Mouse (Mus musculus): ENCODE measurements around the gene Cmbl. TPM values are rescaled to one million over a fixed set of nuclear protein-coding genes. Genes with fewer than 3 reads are reported as not detected.

Gene Cmbl
- polyA plus RNA-seq, 1 experiment from 2014 or later: 12.4 TPM

- Histone ChIP-seq H3K36me3 (ENCODE audit: control insufficient read depth, insufficient read depth, low read length) (peaks cover 35% of the 10 kb centered on the region), H3K9ac (ENCODE audit: low read length) (no peak overlapping the region), H3K4me3 (ENCODE audit: control insufficient read depth in 1 of 2, insufficient read depth in 1 of 2, low read depth in 1 of 2, low read length in 2 of 2) (no peak overlapping the region), H3K27ac (replicated peaks in 1 of 2; ENCODE audit: control insufficient read depth in 1 of 2, insufficient read depth in 1 of 2, low read depth in 2 of 2, low read length in 2 of 2) (no peak overlapping the region), H3K4me1 (ENCODE audit: control insufficient read depth in 2 of 2, insufficient read depth in 2 of 2, low read length in 2 of 2) (peaks cover under 1 to 3% of the 10 kb centered on the region in 2 experiments; a peak in 3 of 4 replicates), H3K9me3 (ENCODE audit: control insufficient read depth, low read length) (no peaks in the 10 kb centered on the region), H3K4me2 (ENCODE audit: low read length) (no peak overlapping the region), H3K27me3 (ENCODE audit: control insufficient read depth, insufficient read depth, low read length) (no peaks in the 10 kb centered on the region)
- ATAC-seq (ENCODE audit: insufficient number of reproducible peaks, insufficient read depth, low FRiP score, low read depth): no peak
- WGBS: 92% methylated on average over 4 of the region's 4 CpGs
Observed at GRCm38 (mm10) chr15:31611976-31612375, 46.8 kb downstream of the Cmbl start.

- ATAC-seq (ENCODE audit: insufficient number of reproducible peaks, insufficient read depth, low FRiP score, low read depth): no peak
- no peaks in the 10 kb centered on the region for H3K27me3 ChIP-seq (ENCODE audit: control insufficient read depth, insufficient read depth, low read length)
- no peak overlapping the region for H3K9ac ChIP-seq (ENCODE audit: low read length)
- no peaks in the 10 kb centered on the region for H3K9me3 ChIP-seq (ENCODE audit: control insufficient read depth, low read length)
- H3K4me2 ChIP-seq (ENCODE audit: low read length): no peak overlapping the region
- H3K4me3 ChIP-seq (ENCODE audit: control insufficient read depth in 1 of 2, insufficient read depth in 1 of 2, low read depth in 1 of 2, low read length in 2 of 2): no peak overlapping the region
- no peak overlapping the region for H3K27ac ChIP-seq (replicated peaks in 1 of 2; ENCODE audit: control insufficient read depth in 1 of 2, insufficient read depth in 1 of 2, low read depth in 2 of 2, low read length in 2 of 2)
- 82% methylated on average over 6 of the region's 6 CpGs for WGBS
- H3K36me3 ChIP-seq (ENCODE audit: control insufficient read depth, insufficient read depth, low read length): peaks cover 48% of the 10 kb centered on the region
- H3K4me1 ChIP-seq (ENCODE audit: control insufficient read depth in 2 of 2, insufficient read depth in 2 of 2, low read length in 2 of 2): no peaks in the 10 kb centered on the region
Observed at GRCm38 (mm10) chr15:31613826-31614453, 48.8 kb downstream of the Cmbl start.

- Histone ChIP-seq H3K9ac (ENCODE audit: low read length) (no peak overlapping the region), H3K4me2 (ENCODE audit: low read length) (no peak overlapping the region), H3K27me3 (ENCODE audit: control insufficient read depth, insufficient read depth, low read length) (no peaks in the 10 kb centered on the region), H3K36me3 (ENCODE audit: control insufficient read depth, insufficient read depth, low read length) (peaks cover 47% of the 10 kb centered on the region), H3K4me1 (ENCODE audit: control insufficient read depth in 2 of 2, insufficient read depth in 2 of 2, low read length in 2 of 2) (no peaks in the 10 kb centered on the region), H3K27ac (replicated peaks in 1 of 2; ENCODE audit: control insufficient read depth in 1 of 2, insufficient read depth in 1 of 2, low read depth in 2 of 2, low read length in 2 of 2) (no peak overlapping the region), H3K9me3 (ENCODE audit: control insufficient read depth, low read length) (no peaks in the 10 kb centered on the region), H3K4me3 (ENCODE audit: control insufficient read depth in 1 of 2, insufficient read depth in 1 of 2, low read depth in 1 of 2, low read length in 2 of 2) (no peak overlapping the region)
- WGBS: 87% methylated on average over 2 of the region's 2 CpGs
- no peak for ATAC-seq (ENCODE audit: insufficient number of reproducible peaks, insufficient read depth, low FRiP score, low read depth)
Observed at GRCm38 (mm10) chr15:31614666-31615065, 49.5 kb downstream of the Cmbl start.

- no peak for ATAC-seq (ENCODE audit: insufficient number of reproducible peaks, insufficient read depth, low FRiP score, low read depth)
- Histone ChIP-seq H3K36me3 (ENCODE audit: control insufficient read depth, insufficient read depth, low read length) (peaks cover 42% of the 10 kb centered on the region), H3K4me2 (ENCODE audit: low read length) (no peak overlapping the region), H3K9me3 (ENCODE audit: control insufficient read depth, low read length) (no peaks in the 10 kb centered on the region), H3K27ac (replicated peaks in 1 of 2; ENCODE audit: control insufficient read depth in 1 of 2, insufficient read depth in 1 of 2, low read depth in 2 of 2, low read length in 2 of 2) (no peak overlapping the region), H3K9ac (ENCODE audit: low read length) (no peak overlapping the region), H3K4me3 (ENCODE audit: control insufficient read depth in 1 of 2, insufficient read depth in 1 of 2, low read depth in 1 of 2, low read length in 2 of 2) (no peak overlapping the region), H3K4me1 (ENCODE audit: control insufficient read depth in 2 of 2, insufficient read depth in 2 of 2, low read length in 2 of 2) (no peaks in the 10 kb centered on the region), H3K27me3 (ENCODE audit: control insufficient read depth, insufficient read depth, low read length) (no peaks in the 10 kb centered on the region)
- 91% methylated on average over 9 of the region's 9 CpGs for WGBS
Observed at GRCm38 (mm10) chr15:31617261-31617660, 52.1 kb downstream of the Cmbl start.

- Histone ChIP-seq H3K27me3 (ENCODE audit: control insufficient read depth, insufficient read depth, low read length) (no peaks in the 10 kb centered on the region), H3K4me2 (ENCODE audit: low read length) (no peak overlapping the region), H3K4me3 (ENCODE audit: control insufficient read depth in 1 of 2, insufficient read depth in 1 of 2, low read depth in 1 of 2, low read length in 2 of 2) (no peak overlapping the region), H3K9me3 (ENCODE audit: control insufficient read depth, low read length) (no peaks in the 10 kb centered on the region), H3K9ac (ENCODE audit: low read length) (no peak overlapping the region), H3K4me1 (ENCODE audit: control insufficient read depth in 2 of 2, insufficient read depth in 2 of 2, low read length in 2 of 2) (no peaks in the 10 kb centered on the region), H3K27ac (replicated peaks in 1 of 2; ENCODE audit: control insufficient read depth in 1 of 2, insufficient read depth in 1 of 2, low read depth in 2 of 2, low read length in 2 of 2) (no peak overlapping the region), H3K36me3 (ENCODE audit: control insufficient read depth, insufficient read depth, low read length) (peaks cover 39% of the 10 kb centered on the region)
- ATAC-seq (ENCODE audit: insufficient number of reproducible peaks, insufficient read depth, low FRiP score, low read depth): no peak
- 90% methylated on average over 8 of the region's 8 CpGs for WGBS
Observed at GRCm38 (mm10) chr15:31619521-31619920, 54.3 kb downstream of the Cmbl start.

GRCm38 (mm10) chr15:31627277-31628154 is 62.3 kb downstream of the Cmbl start:
- H3K9ac ChIP-seq (ENCODE audit: low read length): no peak overlapping the region
- H3K4me3 ChIP-seq (ENCODE audit: control insufficient read depth in 1 of 2, insufficient read depth in 1 of 2, low read depth in 1 of 2, low read length in 2 of 2): no peak overlapping the region
- 0 out of 4 replicates have a peak, but pooled peaks cover 0 to under 1% of the 10 kb centered on the region in 2 experiments for H3K4me1 ChIP-seq (ENCODE audit: control insufficient read depth in 2 of 2, insufficient read depth in 2 of 2, low read length in 2 of 2)
- 47% methylated on average over 12 of the region's 12 CpGs for WGBS
- no peaks in the 10 kb centered on the region for H3K9me3 ChIP-seq (ENCODE audit: control insufficient read depth, low read length)
- ATAC-seq (ENCODE audit: insufficient number of reproducible peaks, insufficient read depth, low FRiP score, low read depth): no peak
- no peaks in the 10 kb centered on the region for H3K36me3 ChIP-seq (ENCODE audit: control insufficient read depth, insufficient read depth, low read length)
- no peak overlapping the region for H3K27ac ChIP-seq (replicated peaks in 1 of 2; ENCODE audit: control insufficient read depth in 1 of 2, insufficient read depth in 1 of 2, low read depth in 2 of 2, low read length in 2 of 2)
- no peaks in the 10 kb centered on the region for H3K27me3 ChIP-seq (ENCODE audit: control insufficient read depth, insufficient read depth, low read length)
- no peak overlapping the region for H3K4me2 ChIP-seq (ENCODE audit: low read length)

GRCm38 (mm10) chr15:31628180-31628579 is 63.0 kb downstream of the Cmbl start:
- Histone ChIP-seq H3K4me3 (ENCODE audit: control insufficient read depth in 1 of 2, insufficient read depth in 1 of 2, low read depth in 1 of 2, low read length in 2 of 2) (no peak overlapping the region), H3K27ac (replicated peaks in 1 of 2; ENCODE audit: control insufficient read depth in 1 of 2, insufficient read depth in 1 of 2, low read depth in 2 of 2, low read length in 2 of 2) (no peak overlapping the region), H3K4me1 (ENCODE audit: control insufficient read depth in 2 of 2, insufficient read depth in 2 of 2, low read length in 2 of 2) (peaks cover 0 to 4% of the 10 kb centered on the region in 2 experiments; a peak in 1 of 4 replicates), H3K9me3 (ENCODE audit: control insufficient read depth, low read length) (no peaks in the 10 kb centered on the region), H3K4me2 (ENCODE audit: low read length) (no peak overlapping the region), H3K27me3 (ENCODE audit: control insufficient read depth, insufficient read depth, low read length) (no peaks in the 10 kb centered on the region), H3K9ac (ENCODE audit: low read length) (no peak overlapping the region), H3K36me3 (ENCODE audit: control insufficient read depth, insufficient read depth, low read length) (no peaks in the 10 kb centered on the region)
- no peak for ATAC-seq (ENCODE audit: insufficient number of reproducible peaks, insufficient read depth, low FRiP score, low read depth)
- WGBS: 75% methylated on average over 10 of the region's 10 CpGs
